Mouse (Mus musculus) heart, embryonic 16.5 days (tissue): ENCODE measurements around the gene Cemip2. TPM values are rescaled to one million over a fixed set of nuclear protein-coding genes. Genes with fewer than 3 reads are reported as not detected.

ENCODE experiments used
- ATAC-seq: fragments of 200-750 bp; cut with Nextera tagmentation; replicated peaks from 2 replicates; pipeline ENCODE4 v1.8.0; 2017; ENCODE audit warnings: moderate number of reproducible peaks; ENCODE audit not compliant: insufficient read depth, low FRiP score; ENCODE audit errors: extremely low read depth
- H3K27ac ChIP-seq: fragments of 300-500 bp; sonication (generic); 2 replicates; pipeline ENCODE4 v1.5.1; 2014; ENCODE audit warnings: mild to moderate bottlenecking, low read length, control low read depth, moderate library complexity
- H3K27me3 ChIP-seq: fragments of 300-500 bp; sonication (generic); 2 replicates; pipeline ENCODE4 v1.6.1; 2014; ENCODE audit warnings: low read length, mixed read lengths; ENCODE audit not compliant: control insufficient read depth, insufficient read depth
- H3K36me3 ChIP-seq: fragments of 300-500 bp; sonication (generic); 2 replicates; pipeline ENCODE4 v1.6.1; 2014; ENCODE audit not compliant: control insufficient read depth, insufficient read depth
- H3K4me1 ChIP-seq: fragments of 300-500 bp; sonication (generic); 2 replicates; pipeline ENCODE4 v1.6.1; 2014; ENCODE audit warnings: low read length, mixed read lengths; ENCODE audit not compliant: control insufficient read depth, insufficient read depth
- H3K4me2 ChIP-seq: fragments of 300-500 bp; sonication (generic); 2 replicates; pipeline ENCODE4 v1.6.1; 2014; ENCODE audit warnings: low read depth, mild to moderate bottlenecking, control low read depth, low read length
- H3K4me3 ChIP-seq: fragments of 300-500 bp; sonication (generic); 2 replicates; pipeline ENCODE4 v1.5.1; 2014; ENCODE audit warnings: mild to moderate bottlenecking, control low read depth, low read length
- H3K9ac ChIP-seq: fragments of 300-500 bp; sonication (generic); 2 replicates; pipeline ENCODE4 v1.6.1; 2014; ENCODE audit warnings: low read length, control low read depth
- H3K9me3 ChIP-seq: fragments of 300-500 bp; sonication (generic); replicated peaks from 2 replicates; pipeline ENCODE4 v1.6.1; 2016; ENCODE audit warnings: low read length; ENCODE audit not compliant: control insufficient read depth
- WGBS: fragments of 180-500 bp; shearing (Covaris S2); extraction: QIAGEN DNeasy Blood & Tissue Kit; methylation state at CpG from one replicate; pipeline ENCODE4 v1.1.7; 2014; 5-methylcytosine and 5-hydroxymethylcytosine counted together
- polyA plus RNA-seq: library from polyadenylated mRNA; unstranded; fragments of >200 nt; fragmentation: Nextera tagmentation; extraction: Ambion mirVana; gene quantifications from 2 replicates; pipeline ENCODE4 v1.2.1, GENCODE M21; 2015

Cemip2 gene
- polyA plus RNA-seq, 1 experiment from 2014 or later, result 36.4 TPM

DNA sequence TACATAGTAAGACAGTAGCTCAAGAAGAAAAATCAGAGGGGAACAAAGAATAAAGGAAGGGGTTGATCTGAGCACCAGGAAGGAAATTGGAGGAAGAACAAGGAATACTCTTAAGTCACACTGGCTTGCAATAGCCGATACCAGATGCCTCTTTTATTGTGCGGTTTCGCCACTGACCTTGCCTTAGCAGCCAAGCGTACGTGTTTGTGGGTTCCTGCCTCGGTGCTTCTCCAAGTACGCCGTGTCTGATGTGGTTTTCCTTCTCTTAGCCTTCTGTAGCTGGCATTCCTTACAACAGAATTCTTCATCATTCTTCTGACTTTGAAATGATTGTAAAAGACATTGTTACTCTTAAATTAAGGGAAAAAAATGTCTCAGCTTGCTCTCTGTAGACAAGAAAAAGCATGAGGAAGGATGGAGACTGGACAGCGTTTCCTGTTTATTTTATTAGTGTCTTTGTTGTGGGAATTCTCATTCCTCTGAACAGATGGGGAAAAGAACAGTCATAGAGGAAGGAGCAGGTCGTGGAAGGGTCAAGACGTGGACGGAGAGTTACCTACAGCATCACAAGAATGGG, 55.4 kb downstream of the Cemip2 start:
- Histone ChIP-seq H3K9ac (no peak overlapping the region), H3K4me3 (no peak overlapping the region), H3K4me1 (peaks cover 5% of the 10 kb centered on the region; the same call in 1 of the 2 replicates), H3K36me3 (peaks cover 74% of the 10 kb centered on the region), H3K27me3 (no peaks in the 10 kb centered on the region), H3K27ac (peak overlapping the region; percentile 65), H3K9me3 (no peaks in the 10 kb centered on the region), H3K4me2 (no peak overlapping the region)
- WGBS, result 62% methylated on average over 12 of the region's 12 CpGs
- ATAC-seq, result no peak

DNA sequence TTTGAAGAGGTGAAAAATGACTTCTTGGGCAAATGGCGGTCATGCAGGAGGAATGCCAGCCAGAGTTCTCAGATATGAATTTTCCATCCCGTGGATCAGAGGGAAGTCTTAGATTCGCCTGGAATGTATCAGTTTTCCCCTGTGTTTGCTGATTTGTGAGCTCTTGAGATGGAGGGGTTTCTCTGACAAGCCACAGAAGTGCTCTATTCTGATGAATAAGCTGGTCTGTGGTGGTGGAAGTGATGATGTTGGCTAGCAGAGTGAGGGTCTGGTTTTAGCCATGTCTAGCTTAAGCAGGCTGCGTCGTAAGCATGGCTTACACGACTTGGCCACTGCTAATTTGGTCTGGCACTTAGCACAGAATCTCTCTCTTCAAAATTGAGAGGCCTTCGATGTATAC, 56.8 kb downstream of the Cemip2 start:
- ATAC-seq, result peak; percentile 58; the same call in 1 of the 2 replicates
- peaks cover 5% of the 10 kb centered on the region; the same call in 1 of the 2 replicates for H3K4me1 ChIP-seq

DNA sequence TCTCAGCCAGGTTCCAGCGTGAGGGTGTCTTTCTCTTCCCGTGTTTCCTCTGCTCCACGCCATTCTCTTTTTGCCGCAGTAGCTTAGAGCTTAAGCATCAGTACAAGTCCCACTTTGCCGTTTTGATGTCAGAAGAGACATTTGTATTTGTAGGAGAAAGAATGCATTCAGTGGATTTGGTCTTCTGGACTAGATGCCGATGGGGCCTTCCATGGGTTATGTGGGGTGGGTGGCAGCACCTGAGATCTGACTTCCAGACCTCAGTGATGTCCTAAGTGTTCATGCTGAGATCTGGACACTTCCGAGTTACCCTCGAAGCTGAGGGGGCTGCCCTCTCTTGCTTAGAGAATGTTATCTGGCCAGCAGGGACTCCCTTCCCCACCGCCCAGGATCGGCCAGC, 72.6 kb downstream of the Cemip2 start:
- H3K9me3 ChIP-seq, result no peaks in the 10 kb centered on the region
- WGBS, result 81% methylated on average over 10 of the region's 10 CpGs
- no peaks in the 10 kb centered on the region for H3K27me3 ChIP-seq
- no peak for ATAC-seq
- H3K4me3 ChIP-seq, result no peak overlapping the region
- peaks cover 50% of the 10 kb centered on the region for H3K36me3 ChIP-seq
- H3K27ac ChIP-seq, result no peak overlapping the region
- H3K4me1 ChIP-seq, result peaks cover 4% of the 10 kb centered on the region; the same call in 1 of the 2 replicates
- H3K4me2 ChIP-seq, result no peak overlapping the region
- H3K9ac ChIP-seq, result no peak overlapping the region

More for the DNA sequence above, 56.8 kb downstream of the Cemip2 start:
- no peak overlapping the region for H3K4me2 ChIP-seq
- no peaks in the 10 kb centered on the region for H3K9me3 ChIP-seq
- H3K27ac ChIP-seq, result no peak overlapping the region
- no peak overlapping the region for H3K9ac ChIP-seq
- 42% methylated on average over 7 of the region's 7 CpGs for WGBS
- no peak overlapping the region for H3K4me3 ChIP-seq
- H3K36me3 ChIP-seq, result peaks cover 66% of the 10 kb centered on the region
- no peaks in the 10 kb centered on the region for H3K27me3 ChIP-seq

DNA sequence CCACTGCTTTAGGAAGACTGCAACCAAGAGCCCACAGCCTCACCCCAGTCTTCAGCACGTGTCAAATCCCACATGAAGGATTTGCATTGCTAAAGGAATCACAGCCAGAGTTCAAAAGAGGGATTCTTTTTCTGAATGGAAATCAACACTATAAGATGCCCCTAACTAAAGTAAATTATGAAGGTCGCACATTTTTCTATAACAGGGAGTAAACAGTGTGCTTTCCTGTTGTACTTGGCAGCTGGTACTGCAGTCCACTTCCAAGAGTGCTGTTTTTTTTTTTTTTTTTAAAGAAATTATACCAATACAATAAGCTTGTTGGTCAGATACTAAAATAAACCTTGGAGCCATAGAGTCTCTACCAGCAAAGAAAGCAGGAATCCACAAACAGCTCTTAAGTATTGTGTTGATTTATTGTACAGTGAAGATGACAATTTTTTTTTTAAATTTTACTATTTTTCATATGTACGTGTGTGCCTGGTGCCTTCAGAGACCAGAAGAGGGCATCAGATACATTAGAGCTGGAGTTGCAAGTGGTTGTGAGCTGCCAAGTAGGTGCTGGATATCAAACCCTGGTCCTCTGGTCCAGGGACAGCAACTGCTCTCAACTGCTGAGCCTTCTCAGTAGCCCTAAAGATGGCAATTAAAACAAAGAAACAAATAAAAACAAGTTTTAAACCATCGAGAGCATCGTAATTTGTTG, 76.5 kb downstream of the Cemip2 start:
- Histone ChIP-seq H3K4me3 (no peak overlapping the region), H3K9me3 (no peaks in the 10 kb centered on the region), H3K27ac (peak overlapping the region; percentile 58), H3K36me3 (peaks cover 41% of the 10 kb centered on the region), H3K4me1 (peaks cover 10% of the 10 kb centered on the region), H3K4me2 (no peak overlapping the region), H3K9ac (no peak overlapping the region), H3K27me3 (no peaks in the 10 kb centered on the region)
- 78% methylated on average over 5 of the region's 5 CpGs for WGBS
- ATAC-seq, result no peak

DNA sequence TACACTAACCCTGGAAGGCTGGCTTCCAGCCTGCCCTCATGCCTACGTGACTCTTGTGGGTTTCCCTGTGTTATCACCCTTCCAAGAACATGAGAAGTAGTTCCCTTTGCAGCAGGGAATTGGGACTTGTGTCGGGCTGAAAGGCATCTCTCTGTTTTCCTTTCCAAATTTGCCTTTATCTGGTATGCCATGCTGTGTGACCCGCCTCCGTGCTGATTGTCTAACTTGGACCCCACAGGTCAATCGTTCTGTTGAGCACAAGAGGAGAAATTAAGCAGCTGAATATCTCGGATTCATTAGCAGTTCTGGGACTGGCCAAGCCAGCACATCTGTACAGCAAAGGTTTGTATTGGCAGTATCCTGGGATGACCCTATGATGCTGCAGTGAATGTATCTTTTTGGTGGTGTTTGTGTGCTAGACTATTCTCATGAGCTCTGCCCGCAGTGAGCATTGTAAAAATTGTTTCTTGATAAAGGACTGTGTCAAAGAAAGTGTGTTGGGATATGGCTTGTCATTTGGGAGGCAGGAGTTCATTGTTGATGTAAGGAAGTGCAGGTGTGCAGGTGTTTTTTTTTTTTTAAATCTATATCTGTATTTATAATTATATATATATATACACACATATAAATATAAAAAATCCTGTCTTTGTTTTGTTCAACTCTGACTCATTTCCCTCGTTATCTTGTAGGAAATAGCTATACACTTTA, 77.4 kb downstream of the Cemip2 start:
- H3K36me3 ChIP-seq, result peaks cover 37% of the 10 kb centered on the region
- H3K9me3 ChIP-seq, result no peaks in the 10 kb centered on the region
- H3K27me3 ChIP-seq, result no peaks in the 10 kb centered on the region
- ATAC-seq, result no peak
- no peak overlapping the region for H3K4me2 ChIP-seq
- no peak overlapping the region for H3K4me3 ChIP-seq
- H3K4me1 ChIP-seq, result peaks cover 10% of the 10 kb centered on the region
- no peak overlapping the region for H3K27ac ChIP-seq
- H3K9ac ChIP-seq, result no peak overlapping the region
- WGBS, result 59% methylated on average over 8 of the region's 8 CpGs

DNA sequence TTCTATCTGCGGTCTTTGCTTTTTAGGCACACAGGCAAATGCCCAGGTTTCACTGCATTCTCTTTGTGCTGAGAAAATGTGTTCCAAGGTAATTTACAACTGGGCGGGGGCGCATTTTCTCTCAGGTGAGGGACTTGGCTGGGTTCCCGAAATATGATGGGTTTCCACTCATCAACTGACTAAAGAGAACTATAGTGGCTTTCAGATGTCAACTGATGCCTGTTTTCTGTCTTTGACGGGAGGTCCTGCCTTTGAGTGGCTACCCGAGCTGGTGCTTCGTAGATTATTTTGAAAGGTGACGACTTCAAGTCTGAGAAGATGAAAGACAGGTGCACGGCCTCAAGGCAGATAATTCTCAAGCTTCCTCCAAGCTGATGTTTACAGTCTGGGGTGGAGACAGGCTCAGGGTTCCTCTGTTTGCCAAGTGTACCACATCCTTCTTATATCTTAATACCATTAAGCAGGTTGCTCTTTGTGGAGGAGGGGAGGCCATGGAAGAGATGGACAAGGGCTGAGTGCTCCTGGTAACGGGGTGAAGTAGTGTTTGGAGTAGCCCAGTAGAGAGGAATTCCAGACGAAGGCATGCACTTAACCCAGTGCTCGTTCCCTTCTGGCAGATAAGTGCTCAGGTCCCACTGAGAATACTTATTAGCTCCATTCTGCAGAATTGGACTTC, 80.8 kb downstream of the Cemip2 start:
- H3K27ac ChIP-seq, result no peak overlapping the region

DNA sequence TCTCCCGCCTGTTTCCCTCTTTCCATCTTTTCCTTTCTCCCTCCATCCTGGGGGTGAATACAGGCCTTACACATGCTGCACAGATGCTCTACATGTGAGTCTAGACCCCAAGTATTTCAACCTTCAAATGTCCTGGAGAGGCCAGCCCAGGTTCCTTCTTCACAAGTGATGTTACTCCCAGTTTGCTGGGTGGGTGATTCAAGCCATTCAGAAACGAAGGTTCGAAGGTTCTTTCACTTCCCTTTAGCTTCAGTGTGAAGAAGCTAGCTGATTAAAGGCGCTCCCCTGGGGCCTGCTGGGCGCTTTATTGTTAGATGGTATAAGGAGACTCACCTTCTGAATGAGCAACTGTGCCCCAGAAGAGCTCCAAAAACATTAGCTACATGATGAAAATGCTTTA, 82.0 kb downstream of the Cemip2 start:
- H3K4me3 ChIP-seq, result no peak overlapping the region
- H3K4me1 ChIP-seq, result peaks cover 12% of the 10 kb centered on the region
- WGBS, result 79% methylated on average over 5 of the region's 5 CpGs
- H3K4me2 ChIP-seq, result no peak overlapping the region
- H3K36me3 ChIP-seq, result peaks cover 21% of the 10 kb centered on the region
- no peaks in the 10 kb centered on the region for H3K27me3 ChIP-seq
- H3K9me3 ChIP-seq, result no peaks in the 10 kb centered on the region
- no peak overlapping the region for H3K9ac ChIP-seq
- ATAC-seq, result no peak
- H3K27ac ChIP-seq, result no peak overlapping the region

More for the DNA sequence above, 80.8 kb downstream of the Cemip2 start:
- Histone ChIP-seq H3K36me3 (peaks cover 24% of the 10 kb centered on the region), H3K9me3 (no peaks in the 10 kb centered on the region), H3K4me2 (no peak overlapping the region), H3K9ac (no peak overlapping the region), H3K4me3 (no peak overlapping the region), H3K4me1 (peaks cover 10% of the 10 kb centered on the region), H3K27me3 (no peaks in the 10 kb centered on the region)
- peak; percentile 51; the same call in 1 of the 2 replicates for ATAC-seq
- WGBS, result 30% methylated on average over 12 of the region's 12 CpGs

DNA sequence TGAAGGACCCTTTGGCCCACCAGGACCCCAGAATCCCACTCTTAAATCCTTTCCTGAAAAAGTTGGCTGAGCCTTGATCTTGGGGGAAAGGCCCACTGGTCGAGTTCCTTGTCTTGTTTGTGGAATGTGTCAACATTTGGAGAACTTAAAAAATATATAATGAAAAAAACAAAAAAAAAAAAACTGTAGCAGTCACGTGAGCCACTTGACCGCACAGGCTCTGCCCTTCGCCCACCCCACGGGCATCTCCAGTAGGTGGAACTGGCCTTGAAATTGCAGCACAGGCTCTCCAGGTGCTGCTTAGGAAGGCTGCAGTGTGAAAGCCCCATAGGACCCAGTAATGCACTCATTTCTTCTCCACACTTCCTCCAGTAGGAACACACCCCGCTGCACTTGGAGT, 82.8 kb downstream of the Cemip2 start:
- Histone ChIP-seq H3K4me2 (no peak overlapping the region), H3K27me3 (no peaks in the 10 kb centered on the region), H3K27ac (no peak overlapping the region), H3K4me1 (peaks cover 14% of the 10 kb centered on the region), H3K9me3 (no peaks in the 10 kb centered on the region), H3K4me3 (no peak overlapping the region), H3K9ac (no peak overlapping the region), H3K36me3 (peaks cover 17% of the 10 kb centered on the region)
- WGBS, result 90% methylated on average over 6 of the region's 6 CpGs
- no peak for ATAC-seq
